Comparison of ENCODE assay signal across 8 mouse cellular contexts in the genomic region with DNA sequence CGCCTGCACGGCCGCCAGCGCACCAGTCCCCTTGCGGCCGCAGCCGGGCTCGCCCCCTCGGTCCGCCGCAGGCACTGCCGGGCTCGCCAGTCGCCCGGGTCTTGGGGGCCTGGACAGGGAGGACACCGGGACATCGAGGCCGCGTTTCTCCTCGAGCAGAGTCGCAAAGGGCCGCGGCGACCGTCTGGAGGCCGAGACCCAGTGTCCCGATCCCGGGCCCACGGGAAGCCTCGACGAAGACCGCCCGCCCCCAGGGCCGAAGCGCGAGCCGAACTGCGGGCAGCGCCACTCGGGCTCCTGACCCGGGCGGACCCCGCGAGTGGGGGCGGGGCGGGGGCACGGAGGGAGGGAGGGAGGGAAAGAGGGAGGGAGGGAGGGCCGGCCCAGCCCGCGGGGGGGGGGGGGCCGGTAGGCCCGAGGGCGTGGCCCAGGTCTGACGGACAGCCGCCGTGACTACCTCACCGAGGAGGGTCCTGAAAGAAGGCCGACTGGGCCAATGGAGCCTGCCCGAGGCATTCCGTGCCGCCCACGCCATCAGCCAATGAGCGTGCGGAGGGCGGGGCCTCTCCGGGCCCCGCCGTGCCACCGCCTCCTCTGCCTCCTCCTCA. TPM values are rescaled to one million over a fixed set of nuclear protein-coding genes. Genes with fewer than 3 reads are reported as not detected.
DNase-seq lines count a peak whose midpoint lies in the region; ATAC-seq lines count a peak whose summit lies in the region.

No protein-coding gene starts in this region.

- intact Hi-C loops in left cerebral cortex, postnatal 10 days (cut with DNase I) = loop anchor here (10.0 kb wide), 1 partner anchor 71 kb away; a partner anchor contains a TSS

- ATAC-seq in inflammation-experienced regulatory T-cells, adult 6 months = peak; percentile 81
- peak; percentile 93 for ATAC-seq in megakaryocyte-erythroid progenitor cell, adult 5-6 weeks (replicated peaks; ENCODE audit: low FRiP score, low TSS enrichment, poor library complexity, severe bottlenecking)

- DNase-seq in adrenal gland, adult (ENCODE audit: inconsistent age in 2 of 2, low spot score in 1 of 2) = peak; percentile 89 to 97
- DNase-seq in embryo, embryonic 10 days (ENCODE audit: low spot score) = peak; percentile 72
- DNase-seq in gastrocnemius, postnatal 10 days = peak; percentile 88
- peak; percentile 64 to 91 for DNase-seq in left cerebral cortex, postnatal 10 days (ENCODE audit: extremely low spot score in 1 of 2, low spot score in 2 of 2)
- DNase-seq in right cerebral cortex, postnatal 14 days = peak; percentile 75
- peak; percentile 80 for DNase-seq in urinary bladder, postnatal 25 days (ENCODE audit: low spot score)

RNA-seq across cellular contexts. Expression of a gene that starts 0.4 kb away (rescaled TPM):
- 10 to 100 TPM; 36.9 to 43.6 TPM for total RNA-seq in gastrocnemius, postnatal 10 days (2021)
- polyA plus RNA-seq in inflammation-experienced regulatory T-cells, adult 6 months (2017; shearing (Covaris generic)) = 10 to 100 TPM; 35.1 to 67.2 (median 57.1) TPM
- 10 to 100 TPM; 82.9 to 88.8 TPM for total RNA-seq in left cerebral cortex, postnatal 10 days (2021)
- total RNA-seq in megakaryocyte-erythroid progenitor cell, adult 5-6 weeks (2014; fragmentation: Nextera tagmentation) = 53.6 and 53.7 TPM in 2 replicates
- 37.3 and 63.3 TPM in 2 replicates for total RNA-seq in megakaryocyte-erythroid progenitor cell, adult 5-6 weeks (2017)

Comparison
In these comparisons a context has a peak if more than half of its experiments do, and no peak if none do; other contexts are left out.
1. Peak in every context shown above with its lines: DNase-seq and ATAC-seq.